In genomic region chr5:67662715-67663114, GRCm38 (mm10) we compare ENCODE assay signal across 16 mouse cellular contexts. TPM values are rescaled to one million over a fixed set of nuclear protein-coding genes. Genes with fewer than 3 reads are reported as not detected.
"Had no signal": no experiment of that assay in that cellular context is flagged by ENCODE, and none has a peak within 500 bp of the region (broad histone marks: within the 10 kb centered on the region; RNA-seq: fewer than 3 reads in every experiment).

No protein-coding gene starts in this region.

- H3K4me3 ChIP-seq: limb, embryonic 12.5 days; liver, embryonic 13.5 days; lung, embryonic 15.5 days; megakaryocyte, embryonic 14.5 days; neural tube, embryonic 12.5 days had no signal

- H3K9me3 ChIP-seq: limb, embryonic 12.5 days; liver, embryonic 13.5 days; lung, embryonic 15.5 days; megakaryocyte, embryonic 14.5 days; neural tube, embryonic 12.5 days had no signal

- H3K27ac ChIP-seq: limb, embryonic 12.5 days; liver, embryonic 13.5 days; lung, embryonic 15.5 days; macrophage; neural tube, embryonic 12.5 days; stomach, postnatal 0 days had no signal

- H3K9ac ChIP-seq: limb, embryonic 12.5 days; liver, embryonic 13.5 days; liver, postnatal 0 days; lung, embryonic 15.5 days; neural tube, embryonic 12.5 days had no signal

- H3K4me2 ChIP-seq: limb, embryonic 12.5 days; liver, embryonic 13.5 days; lung, embryonic 15.5 days; neural tube, embryonic 12.5 days had no signal

- ATAC-seq: liver, postnatal 0 days had no signal

- H3K4me1 ChIP-seq: liver, embryonic 13.5 days; lung, embryonic 15.5 days; megakaryocyte, embryonic 14.5 days; neural tube, embryonic 12.5 days had no signal

- H3K27me3 ChIP-seq: liver, embryonic 13.5 days; lung, embryonic 15.5 days; megakaryocyte, embryonic 14.5 days; neural tube, embryonic 12.5 days had no signal

- DNase-seq: kidney, adult 11 months; kidney, postnatal 10 days; layer of hippocampus, postnatal 36 days; liver; liver, embryonic 13.5 days; liver, postnatal 0 days; lung, postnatal 14 days; thymus, postnatal 4 days had no signal

- H3K36me3 ChIP-seq: limb, embryonic 12.5 days had no signal

RNA-seq across cellular contexts. Expression of gene Shisa3, which starts 55.0 kb away (rescaled TPM):
- total RNA-seq: monocyte, adult 5-6 weeks; neutrophil, adult 5-6 weeks had no signal
- polyA plus RNA-seq: macrophage had no signal
